Mouse (Mus musculus) bone marrow, adult 2 months (tissue): ENCODE results near the gene Tnfsfm13. TPM values are rescaled to one million over a fixed set of nuclear protein-coding genes. Genes with fewer than 3 reads are reported as not detected.

Source experiments
- H3K27ac ChIP-seq: fragments of 200-500 bp; 2 replicates; pipeline ENCODE4 v1.5.1; 2012; ENCODE audit warnings: low read depth, mild to moderate bottlenecking, control low read depth, inconsistent platforms, low read length; ENCODE audit not compliant: control insufficient read depth, poor library complexity, insufficient read depth
- H3K4me1 ChIP-seq: fragments of 200-500 bp; 2 replicates; pipeline ENCODE4 v1.6.1; 2011; ENCODE audit warnings: low read length; ENCODE audit not compliant: control insufficient read depth, insufficient read depth
- H3K4me3 ChIP-seq: fragments of 200-500 bp; replicated peaks from 2 replicates; pipeline ENCODE3; 2011; ENCODE audit warnings: mild to moderate bottlenecking, low read depth, low read length, control low read depth; ENCODE audit not compliant: control insufficient read depth
- CTCF ChIP-seq: fragments of 200-500 bp; IDR thresholded peaks from 2 replicates; pipeline ENCODE4 v1.5.1; 2011; ENCODE audit warnings: low read length, control low read depth; ENCODE audit not compliant: control insufficient read depth, insufficient read depth
- POLR2A ChIP-seq: fragments of 200-500 bp; IDR thresholded peaks from 2 replicates; pipeline ENCODE4 v1.6.1; 2011; ENCODE audit warnings: low read depth, mild to moderate bottlenecking, control low read depth, low read length, borderline replicate concordance; ENCODE audit not compliant: control insufficient read depth
- WGBS: fragments of 180-500 bp; shearing (Covaris S2); methylation state at CpG from one replicate; pipeline ENCODE4 v1.1.7; 2018; 5-methylcytosine and 5-hydroxymethylcytosine counted together
- polyA plus RNA-seq: library from polyadenylated mRNA; stranded (reverse); fragments of >200 nt; gene quantifications from 2 replicates; pipeline ENCODE4 v1.2.4, GENCODE M21; 2011; ENCODE audit warnings: low replicate concordance; ENCODE audit not compliant: missing spikeins, insufficient read depth, insufficient read length

Gene Tnfsfm13
- polyA plus RNA-seq, 1 experiment: 17.0 TPM

GRCm38 (mm10) chr11:69656617-69657461, 39.1 kb downstream of the Tnfsfm13 start:
- peak; percentile 78 for TF ChIP-seq CTCF
- TF ChIP-seq POLR2A: no peak
- H3K4me1 ChIP-seq: no peaks in the 10 kb centered on the region; the same call in 1 of the 2 replicates
- no peak overlapping the region for H3K27ac ChIP-seq
- WGBS: 59% methylated on average over 10 of the region's 10 CpGs
- H3K4me3 ChIP-seq: no peak overlapping the region

GRCm38 (mm10) chr11:69656065-69656455, 39.8 kb downstream of the Tnfsfm13 start:
- 87% methylated on average over 5 of the region's 5 CpGs for WGBS
- Histone ChIP-seq H3K27ac (no peak overlapping the region), H3K4me3 (no peak overlapping the region), H3K4me1 (no peaks in the 10 kb centered on the region; the same call in 1 of the 2 replicates)
- TF ChIP-seq POLR2A: no peak
- no peak for TF ChIP-seq CTCF

GRCm38 (mm10) chr11:69655264-69656064, 40.4 kb downstream of the Tnfsfm13 start, which contains the start of gene Sox15:
TSS of gene Sox15 (plus strand) at chr11:69655314.
- Histone ChIP-seq H3K4me1 (no peaks in the 10 kb centered on the region; the same call in 1 of the 2 replicates), H3K27ac (peak within 1 kb of the TSS; percentile 9; the same call in 1 of the 2 replicates), H3K4me3 (no peak within 1 kb of the TSS)
- 57% methylated on average over 34 of the region's 34 CpGs for WGBS
- TF ChIP-seq POLR2A (no peak), CTCF (peak; percentile 71)

GRCm38 (mm10) chr11:69654760-69655159, 41.1 kb downstream of the Tnfsfm13 start:
- Histone ChIP-seq H3K4me3 (no peak overlapping the region), H3K4me1 (no peaks in the 10 kb centered on the region; the same call in 1 of the 2 replicates), H3K27ac (peak overlapping the region; percentile 8; the same call in 1 of the 2 replicates)
- no peak for TF ChIP-seq POLR2A
- no peak for TF ChIP-seq CTCF
- WGBS: 37% methylated on average over 9 of the region's 9 CpGs

GRCm38 (mm10) chr11:69653399-69653798, 42.5 kb downstream of the Tnfsfm13 start:
- 88% methylated on average over 5 of the region's 5 CpGs for WGBS
- no peaks in the 10 kb centered on the region; the same call in 1 of the 2 replicates for H3K4me1 ChIP-seq
- no peak for TF ChIP-seq POLR2A
- no peak for TF ChIP-seq CTCF
- H3K4me3 ChIP-seq: no peak overlapping the region
- H3K27ac ChIP-seq: no peak overlapping the region

- H3K27ac ChIP-seq: no peak overlapping the region
- 86% methylated on average over 5 of the region's 5 CpGs for WGBS
- no peak for TF ChIP-seq CTCF
- no peak for TF ChIP-seq POLR2A
- H3K4me1 ChIP-seq: no peaks in the 10 kb centered on the region
- no peak overlapping the region for H3K4me3 ChIP-seq
Observed at GRCm38 (mm10) chr11:69645860-69646259, 50.0 kb downstream of the Tnfsfm13 start.

GRCm38 (mm10) chr11:69635471-69635870, 60.4 kb downstream of the Tnfsfm13 start:
- WGBS: 75% methylated on average over 3 of the region's 3 CpGs
- Histone ChIP-seq H3K4me1 (peaks cover 1% of the 10 kb centered on the region; the same call in 1 of the 2 replicates), H3K4me3 (no peak overlapping the region), H3K27ac (no peak overlapping the region)
- TF ChIP-seq CTCF (no peak), POLR2A (no peak)
